Mouse (Mus musculus): ENCODE results near the gene Phldb3.

GRCm38 (mm10) chr7:24605561-24605960, 5.0 kb upstream of the Phldb3 start:
- TF ChIP-seq CTCF (IDR thresholded peaks at IDR 0.05; ENCODE audit: extremely low read depth, insufficient read depth, insufficient read length, insufficient replicate concordance), result no peak
- no peak for TF ChIP-seq POLR2A (IDR thresholded peaks at IDR 0.05; ENCODE audit: low read depth, low read length)
